Mouse (Mus musculus): ENCODE measurements around the gene Auh. TPM values are rescaled to one million over a fixed set of nuclear protein-coding genes. Genes with fewer than 3 reads are reported as not detected.

Gene Auh
- total RNA-seq, 1 experiment from 2014 or later = 38.2 TPM

- ATAC-seq (replicated peaks; ENCODE audit: low read depth, poor library complexity, severe bottlenecking) = no peak
Measured at GRCm38 (mm10) chr13:52813750-52814149, 115.7 kb downstream of the Auh start.

GRCm38 (mm10) chr13:52812549-52813515, 116.6 kb downstream of the Auh start:
- ATAC-seq (replicated peaks; ENCODE audit: low read depth, poor library complexity, severe bottlenecking) = no peak

DNA sequence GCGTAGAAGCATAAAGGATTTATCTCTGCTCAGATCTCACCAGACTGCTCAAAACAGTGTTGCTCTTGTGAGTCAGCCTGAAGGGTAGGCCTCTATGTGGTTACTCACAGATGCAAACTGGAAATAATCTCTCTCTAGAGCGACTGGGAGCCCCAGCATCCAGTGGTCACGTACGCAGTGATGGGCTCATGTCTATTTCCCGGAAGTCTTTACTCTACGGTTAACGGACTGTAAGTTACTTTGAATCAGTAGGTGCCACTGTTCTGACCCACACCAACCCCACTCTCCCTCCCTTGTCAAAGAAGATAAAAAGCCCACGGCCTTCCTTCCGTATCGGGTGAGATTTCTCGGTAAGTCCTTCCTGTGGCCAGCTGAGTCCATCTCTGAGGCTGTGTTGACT, 121.8 kb downstream of the Auh start:
- peak; percentile 29; the same call in 1 of the 2 replicates for ATAC-seq (replicated peaks; ENCODE audit: low read depth, poor library complexity, severe bottlenecking)

DNA sequence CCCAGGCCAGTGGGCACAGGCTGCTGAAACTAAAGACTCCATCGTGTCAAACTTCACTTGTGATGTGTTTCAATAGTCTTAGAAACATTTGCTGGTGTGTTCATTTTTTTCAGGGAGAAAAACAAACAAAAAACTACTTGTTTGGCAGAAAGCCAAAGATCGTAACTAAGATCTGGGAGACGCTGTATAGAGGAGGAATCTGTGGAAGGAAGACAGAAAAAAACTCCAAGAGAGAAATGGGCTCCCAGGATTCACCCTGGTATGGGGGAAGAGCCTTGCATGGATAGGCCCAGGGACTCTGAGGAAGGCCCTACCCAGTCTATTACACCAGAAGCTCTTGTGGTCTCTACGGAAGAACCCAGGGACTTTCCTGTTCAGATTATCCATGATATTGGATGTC, 123.5 kb downstream of the Auh start:
- ATAC-seq (replicated peaks; ENCODE audit: low read depth, poor library complexity, severe bottlenecking) = no peak

DNA sequence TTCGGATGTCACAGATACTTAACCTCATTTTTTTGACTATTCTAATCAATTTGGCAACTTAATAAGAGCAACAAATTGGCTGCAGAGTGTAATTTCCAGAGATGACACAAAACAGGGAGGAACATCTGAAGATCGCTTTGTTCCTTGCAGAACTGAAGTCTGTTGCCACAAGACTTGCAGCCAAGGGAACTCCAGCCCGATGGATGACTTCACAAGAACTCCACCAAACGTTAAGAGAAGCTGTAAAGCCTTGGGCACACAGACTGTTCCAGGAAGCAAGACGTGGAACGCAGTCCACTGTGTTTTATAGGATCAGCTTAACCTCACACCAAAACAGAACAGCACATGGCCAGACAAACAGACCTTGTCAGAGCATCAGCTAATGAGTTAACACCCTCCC, 123.9 kb downstream of the Auh start:
- ATAC-seq (replicated peaks; ENCODE audit: low read depth, poor library complexity, severe bottlenecking) = no peak

GRCm38 (mm10) chr13:52802482-52802881, 127.0 kb downstream of the Auh start:
- ATAC-seq (replicated peaks; ENCODE audit: low read depth, poor library complexity, severe bottlenecking) = no peak

GRCm38 (mm10) chr13:52800687-52801341, 128.7 kb downstream of the Auh start:
- peak; percentile 80 for ATAC-seq (replicated peaks; ENCODE audit: low read depth, poor library complexity, severe bottlenecking)

DNA sequence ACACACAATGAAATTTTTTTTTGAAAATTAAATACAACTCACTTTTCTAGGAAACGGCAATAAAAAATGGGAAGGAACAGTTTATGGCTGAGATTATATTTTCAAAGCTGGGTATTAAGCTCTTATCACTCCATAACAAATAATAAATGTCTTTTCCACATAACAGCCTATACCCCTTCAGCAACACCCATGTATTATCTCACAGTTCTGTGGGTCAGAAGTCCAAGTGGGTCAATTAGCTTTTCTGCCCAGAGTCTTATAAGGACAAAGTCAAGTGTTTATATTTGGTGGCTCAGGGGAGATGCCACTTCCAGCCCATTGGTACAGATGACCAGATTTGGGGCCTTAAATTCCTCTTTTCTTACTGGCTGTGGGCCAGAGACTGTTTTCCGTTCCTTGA, 129.4 kb downstream of the Auh start:
- 0 out of 2 replicates have a peak, but pooled peaks have one; percentile 36 for ATAC-seq (replicated peaks; ENCODE audit: low read depth, poor library complexity, severe bottlenecking)

- no peak for ATAC-seq (replicated peaks; ENCODE audit: low read depth, poor library complexity, severe bottlenecking)
Measured at GRCm38 (mm10) chr13:52794232-52794631, 135.2 kb downstream of the Auh start.

DNA sequence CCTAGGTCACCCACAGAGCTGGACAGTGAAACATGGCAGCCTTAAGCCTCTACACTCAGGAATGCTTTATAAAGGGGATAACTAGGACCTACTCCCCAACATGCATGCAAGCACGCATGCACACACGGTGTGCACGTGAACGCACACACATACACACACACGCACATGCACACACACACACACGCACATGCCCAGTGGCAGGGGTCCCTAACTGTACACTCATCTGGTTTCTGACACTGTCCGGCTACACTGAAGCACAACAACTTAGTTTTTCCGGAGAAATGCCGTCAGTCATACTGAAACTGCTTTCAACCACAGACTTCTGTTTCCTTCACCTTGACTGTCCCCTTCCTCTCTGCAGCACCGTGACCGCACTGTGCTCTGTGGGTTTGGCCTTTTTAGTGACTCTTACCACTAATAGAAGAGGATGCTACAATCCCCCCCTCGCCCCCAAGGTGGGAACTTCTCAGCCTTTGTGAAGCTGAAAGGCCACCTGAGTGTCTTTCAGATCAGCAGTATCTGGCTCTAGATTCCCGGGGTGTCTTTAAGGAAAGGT, 136.0 kb downstream of the Auh start:
- peak; percentile 83 for ATAC-seq (replicated peaks; ENCODE audit: low read depth, poor library complexity, severe bottlenecking)

DNA sequence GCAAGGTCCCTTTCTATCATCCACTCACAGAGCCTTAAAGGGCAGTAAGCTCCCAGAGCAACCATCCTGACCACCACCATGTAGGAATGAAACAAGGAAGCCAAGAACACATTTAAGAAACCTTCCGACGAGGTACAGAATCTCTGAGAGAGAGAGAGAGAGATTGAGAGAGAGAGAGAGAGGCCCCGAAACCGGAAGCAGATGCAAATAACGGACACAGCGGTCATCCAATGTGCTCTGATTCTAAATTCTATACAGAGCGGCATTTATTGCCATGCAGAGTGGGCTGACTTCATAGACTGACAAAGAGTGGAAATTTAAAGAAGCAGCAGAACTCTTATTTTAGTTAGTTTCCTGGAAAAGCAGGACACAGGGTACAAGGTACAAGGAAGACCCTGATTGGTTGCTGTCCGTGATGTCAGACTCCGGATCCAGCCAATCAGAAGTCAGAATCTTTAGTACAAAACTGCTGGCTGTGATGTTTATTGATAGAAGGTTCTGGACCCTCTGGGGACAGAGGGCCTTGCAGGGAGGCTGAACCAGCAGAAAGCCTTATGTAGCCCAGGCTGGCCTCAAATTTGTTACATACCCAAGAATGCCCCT, 137.1 kb downstream of the Auh start:
- no peak for ATAC-seq (replicated peaks; ENCODE audit: low read depth, poor library complexity, severe bottlenecking)

DNA sequence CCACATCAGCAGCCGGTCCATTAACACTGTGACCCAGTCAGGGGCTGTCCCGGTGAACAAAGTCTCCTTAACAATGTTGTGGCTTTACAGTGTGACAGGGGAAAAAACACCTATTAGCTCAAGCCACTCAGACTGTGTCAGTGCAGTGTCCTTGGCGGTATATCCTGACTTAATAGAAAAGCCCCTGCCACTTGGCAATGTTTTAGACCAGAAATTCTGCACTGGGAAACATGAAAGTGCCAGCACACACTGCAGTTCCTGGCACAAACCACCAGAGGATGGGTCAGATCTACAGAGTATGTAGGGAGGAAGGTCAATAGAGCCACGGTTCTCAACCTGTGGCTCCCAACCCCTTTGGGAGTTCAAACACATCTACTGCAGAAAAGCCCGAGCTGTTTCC, 138.6 kb downstream of the Auh start:
- ATAC-seq (replicated peaks; ENCODE audit: low read depth, poor library complexity, severe bottlenecking) = no peak

Other genes with a start within 250 kb of the Auh start
- gene Nfil3, start 51.4 kb upstream of the Auh start, total RNA-seq (2017) = 6.5 and 7.1 TPM in 2 replicates

All from common myeloid progenitor, adult 5-6 weeks (primary cell).